Mouse (Mus musculus): ENCODE measurements around the gene Cacng7. TPM values are rescaled to one million over a fixed set of nuclear protein-coding genes. Genes with fewer than 3 reads are reported as not detected.
A peak's percentile ranks its signal among the peaks of the same experiment; 100 is the strongest.

Gene Cacng7
- polyA plus RNA-seq, 1 experiment from 2014 or later: 2.9 TPM

DNA sequence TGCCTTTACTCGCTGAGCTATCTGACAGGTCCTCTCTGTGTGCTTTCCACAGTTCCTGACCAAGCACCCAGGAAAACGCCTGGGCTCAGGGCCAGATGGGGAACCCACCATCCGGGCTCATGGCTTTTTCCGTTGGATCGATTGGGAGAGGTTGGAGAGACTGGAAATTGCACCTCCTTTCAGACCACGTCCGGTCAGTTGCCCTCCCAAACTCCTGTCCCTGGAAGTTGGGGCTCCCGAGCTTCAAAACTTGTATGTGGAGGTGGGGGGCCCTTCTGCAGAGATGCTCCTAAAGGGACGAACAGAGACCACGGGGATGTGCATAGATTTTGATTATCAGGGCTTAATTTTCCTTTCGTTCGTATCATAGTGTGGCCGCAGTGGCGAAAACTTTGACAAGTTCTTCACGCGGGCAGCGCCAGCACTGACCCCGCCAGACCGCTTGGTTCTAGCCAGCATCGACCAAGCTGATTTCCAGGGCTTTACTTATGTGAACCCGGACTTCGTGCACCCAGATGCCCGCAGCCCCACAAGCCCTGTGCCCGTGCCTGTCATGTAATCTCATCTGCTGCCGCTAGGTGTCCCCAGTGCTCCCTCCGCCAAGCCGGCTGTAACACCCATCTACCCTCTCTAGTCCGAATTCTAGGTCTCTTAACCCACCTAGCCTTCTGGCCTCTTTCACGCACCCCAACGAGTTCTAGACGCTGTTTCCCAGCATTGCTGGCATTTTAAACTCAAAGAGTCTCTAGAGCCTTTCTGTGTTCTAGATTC is 2.8 kb upstream of the Cacng7 start:
- ATAC-seq (replicated peaks; ENCODE audit: insufficient number of reproducible peaks, low FRiP score, low TSS enrichment, low read depth): no peak
- no peaks in the 10 kb centered on the region for H3K36me3 ChIP-seq (replicated peaks; ENCODE audit: control insufficient read depth, insufficient read depth, low read depth, low read length)
- no peaks in the 10 kb centered on the region for H3K9me3 ChIP-seq (replicated peaks; ENCODE audit: control insufficient read depth, low read length)
- whole genome bisulfite sequencing: 18% methylated on average over 31 of the region's 31 CpGs
- DNase-seq (ENCODE audit: low spot score): peak; percentile 80
- H3K4me1 ChIP-seq (ENCODE audit: control insufficient read depth, insufficient read depth, low read length): no peaks in the 10 kb centered on the region
- H3K27me3 ChIP-seq (ENCODE audit: control insufficient read depth, insufficient read depth, low read length): no peaks in the 10 kb centered on the region
- peak overlapping the region; percentile 25 for H3K4me2 ChIP-seq (ENCODE audit: low read depth, low read length)
- no peak overlapping the region for H3K9ac ChIP-seq (replicated peaks; ENCODE audit: low read length)
- H3K27ac ChIP-seq (replicated peaks; ENCODE audit: low read depth, low read length): no peak overlapping the region
- H3K4me3 ChIP-seq (ENCODE audit: low read depth, low read length): no peak overlapping the region

DNA sequence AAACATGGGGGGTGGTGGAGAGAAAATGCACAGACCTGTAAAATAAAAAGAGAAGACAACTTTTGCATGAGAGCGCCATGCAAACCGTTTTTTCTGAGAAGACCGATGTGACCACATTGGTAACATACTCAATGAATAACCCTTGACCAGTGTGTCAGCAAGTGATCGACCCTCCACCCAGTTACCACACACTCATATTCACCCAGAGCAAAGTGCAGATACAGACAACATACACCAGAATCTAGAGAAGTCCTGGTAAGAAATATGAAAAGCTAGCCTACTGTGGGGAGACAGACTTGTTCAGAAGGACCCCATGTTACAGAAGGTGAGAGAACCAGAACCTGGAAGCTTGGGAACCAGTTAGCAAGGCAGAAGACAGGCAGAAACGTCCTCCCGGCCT is 1.6 kb upstream of the Cacng7 start:
- Histone ChIP-seq H3K36me3 (replicated peaks; ENCODE audit: control insufficient read depth, insufficient read depth, low read depth, low read length) (no peaks in the 10 kb centered on the region), H3K27ac (replicated peaks; ENCODE audit: low read depth, low read length) (no peak overlapping the region), H3K9ac (replicated peaks; ENCODE audit: low read length) (no peak overlapping the region), H3K27me3 (ENCODE audit: control insufficient read depth, insufficient read depth, low read length) (no peaks in the 10 kb centered on the region), H3K4me1 (ENCODE audit: control insufficient read depth, insufficient read depth, low read length) (no peaks in the 10 kb centered on the region), H3K9me3 (replicated peaks; ENCODE audit: control insufficient read depth, low read length) (no peaks in the 10 kb centered on the region), H3K4me2 (ENCODE audit: low read depth, low read length) (peak overlapping the region; percentile 68), H3K4me3 (ENCODE audit: low read depth, low read length) (no peak overlapping the region)
- ATAC-seq (replicated peaks; ENCODE audit: insufficient number of reproducible peaks, low FRiP score, low TSS enrichment, low read depth): no peak
- DNase-seq (ENCODE audit: low spot score): no peak
- 49% methylated on average over 6 of the region's 6 CpGs for WGBS

DNA sequence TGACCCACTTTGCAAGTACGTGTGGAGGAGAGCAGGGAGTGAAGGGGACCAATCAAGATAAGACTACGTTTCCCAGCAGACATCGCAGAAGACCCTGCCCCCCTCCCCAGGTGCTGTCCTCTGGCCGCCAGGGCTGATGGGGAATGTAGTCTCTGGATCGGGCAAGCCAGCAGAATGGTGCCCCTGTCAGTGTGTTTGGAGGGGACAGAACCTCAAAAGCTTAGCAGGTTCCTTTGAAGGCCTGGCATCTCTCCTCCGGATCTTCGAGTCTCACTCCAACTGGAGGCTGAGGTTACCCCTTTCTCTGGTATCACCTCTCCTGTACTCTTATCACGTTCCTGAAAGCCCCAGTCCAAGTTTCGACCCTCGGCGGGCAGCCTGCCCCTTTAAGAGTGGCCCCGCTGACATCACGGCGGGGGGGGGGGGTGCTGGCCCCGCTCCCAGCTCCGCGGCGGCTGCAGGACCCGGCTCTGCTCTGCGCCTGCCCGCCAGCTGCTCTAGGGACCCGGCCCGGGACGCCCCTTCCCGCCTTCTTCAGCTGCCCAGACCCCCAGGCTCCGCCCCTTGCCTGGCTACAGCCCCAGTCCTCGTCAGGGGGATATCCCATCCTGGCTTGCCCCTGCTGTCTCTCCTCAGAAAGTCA is 1.1 kb upstream of the Cacng7 start:
- H3K9me3 ChIP-seq (replicated peaks; ENCODE audit: control insufficient read depth, low read length): no peaks in the 10 kb centered on the region
- H3K36me3 ChIP-seq (replicated peaks; ENCODE audit: control insufficient read depth, insufficient read depth, low read depth, low read length): no peaks in the 10 kb centered on the region
- peak overlapping the region; percentile 66; the same call in 1 of the 2 replicates for H3K27ac ChIP-seq (replicated peaks; ENCODE audit: low read depth, low read length)
- DNase-seq (ENCODE audit: low spot score): peak; percentile 90
- peak; percentile 95 for ATAC-seq (replicated peaks; ENCODE audit: insufficient number of reproducible peaks, low FRiP score, low TSS enrichment, low read depth)
- H3K4me3 ChIP-seq (ENCODE audit: low read depth, low read length): peak overlapping the region; percentile 66
- no peaks in the 10 kb centered on the region for H3K27me3 ChIP-seq (ENCODE audit: control insufficient read depth, insufficient read depth, low read length)
- WGBS: 0% methylated on average over 20 of the region's 27 CpGs
- H3K4me1 ChIP-seq (ENCODE audit: control insufficient read depth, insufficient read depth, low read length): no peaks in the 10 kb centered on the region
- peak overlapping the region; percentile 34 for H3K9ac ChIP-seq (replicated peaks; ENCODE audit: low read length)
- H3K4me2 ChIP-seq (ENCODE audit: low read depth, low read length): peak overlapping the region; percentile 68

DNA sequence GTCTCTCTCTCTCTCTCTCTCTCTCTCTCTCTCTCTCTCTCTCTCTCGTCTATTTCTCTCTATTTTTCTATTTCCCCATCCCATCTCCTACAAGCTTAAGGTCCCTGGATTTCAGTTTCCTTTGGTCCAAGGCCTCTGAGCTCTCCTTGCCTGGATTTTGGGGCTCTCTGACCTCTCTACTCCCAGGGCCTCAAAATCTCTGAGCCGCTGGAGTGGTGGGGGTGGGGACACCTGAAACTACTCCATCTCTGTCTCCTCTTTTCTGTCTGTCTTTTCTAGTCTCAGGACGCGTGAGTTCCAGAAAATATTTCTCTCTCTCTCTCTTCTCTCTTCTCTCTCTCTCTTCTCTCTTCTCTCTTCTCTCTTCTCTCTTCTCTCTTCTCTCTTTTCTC is 535 bp upstream of the Cacng7 start:
- Histone ChIP-seq H3K27ac (replicated peaks; ENCODE audit: low read depth, low read length) (peak overlapping the region; percentile 66; the same call in 1 of the 2 replicates), H3K4me3 (ENCODE audit: low read depth, low read length) (peak overlapping the region; percentile 66), H3K27me3 (ENCODE audit: control insufficient read depth, insufficient read depth, low read length) (no peaks in the 10 kb centered on the region), H3K4me1 (ENCODE audit: control insufficient read depth, insufficient read depth, low read length) (no peaks in the 10 kb centered on the region), H3K36me3 (replicated peaks; ENCODE audit: control insufficient read depth, insufficient read depth, low read depth, low read length) (no peaks in the 10 kb centered on the region), H3K9me3 (replicated peaks; ENCODE audit: control insufficient read depth, low read length) (no peaks in the 10 kb centered on the region), H3K4me2 (ENCODE audit: low read depth, low read length) (peak overlapping the region; percentile 68), H3K9ac (replicated peaks; ENCODE audit: low read length) (no peak overlapping the region; the same call in 1 of the 2 replicates)
- 1% methylated on average over 4 of the region's 4 CpGs for WGBS
- DNase-seq (ENCODE audit: low spot score): no peak
- peak; percentile 7; the same call in 1 of the 2 replicates for ATAC-seq (replicated peaks; ENCODE audit: insufficient number of reproducible peaks, low FRiP score, low TSS enrichment, low read depth)

DNA sequence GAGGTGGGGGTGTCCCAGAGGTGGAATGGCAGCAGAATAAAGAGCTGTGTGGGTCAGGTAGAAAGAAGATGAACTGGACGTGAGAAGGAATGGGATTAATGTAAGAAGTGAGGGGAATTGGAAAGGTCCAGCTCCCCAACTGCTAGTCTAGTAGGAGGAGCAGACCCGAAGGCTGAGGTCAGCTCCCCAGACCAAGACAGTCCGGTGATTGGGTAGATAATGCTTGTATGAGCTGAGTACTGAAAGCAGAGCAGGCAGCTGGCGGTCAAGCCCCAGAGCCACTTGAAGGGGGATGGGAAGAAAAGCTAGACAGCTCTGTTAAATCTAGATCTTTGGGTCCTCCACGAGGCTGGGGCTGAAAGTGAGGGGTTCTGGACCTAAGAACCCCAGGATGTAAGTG is 787 bp downstream of the Cacng7 start:
- Histone ChIP-seq H3K36me3 (replicated peaks; ENCODE audit: control insufficient read depth, insufficient read depth, low read depth, low read length) (no peaks in the 10 kb centered on the region), H3K27ac (replicated peaks; ENCODE audit: low read depth, low read length) (peak overlapping the region; percentile 70; the same call in 1 of the 2 replicates)
- peak; percentile 4 for DNase-seq (ENCODE audit: low spot score)

GRCm38 (mm10) chr7:3336412-3336811 is 3.7 kb downstream of the Cacng7 start:
- WGBS: 71% methylated on average over 17 of the region's 17 CpGs
- H3K27me3 ChIP-seq (ENCODE audit: control insufficient read depth, insufficient read depth, low read length): no peaks in the 10 kb centered on the region
- no peaks in the 10 kb centered on the region for H3K4me1 ChIP-seq (ENCODE audit: control insufficient read depth, insufficient read depth, low read length)

More for the DNA sequence above, 787 bp downstream of the Cacng7 start:
- WGBS: 9% methylated on average over 5 of the region's 5 CpGs
- Histone ChIP-seq H3K9me3 (replicated peaks; ENCODE audit: control insufficient read depth, low read length) (no peaks in the 10 kb centered on the region), H3K4me3 (ENCODE audit: low read depth, low read length) (peak overlapping the region; percentile 66), H3K4me1 (ENCODE audit: control insufficient read depth, insufficient read depth, low read length) (no peaks in the 10 kb centered on the region), H3K9ac (replicated peaks; ENCODE audit: low read length) (peak overlapping the region; percentile 74), H3K4me2 (ENCODE audit: low read depth, low read length) (peak overlapping the region; percentile 68), H3K27me3 (ENCODE audit: control insufficient read depth, insufficient read depth, low read length) (no peaks in the 10 kb centered on the region)
- ATAC-seq (replicated peaks; ENCODE audit: insufficient number of reproducible peaks, low FRiP score, low TSS enrichment, low read depth): no peak

DNA sequence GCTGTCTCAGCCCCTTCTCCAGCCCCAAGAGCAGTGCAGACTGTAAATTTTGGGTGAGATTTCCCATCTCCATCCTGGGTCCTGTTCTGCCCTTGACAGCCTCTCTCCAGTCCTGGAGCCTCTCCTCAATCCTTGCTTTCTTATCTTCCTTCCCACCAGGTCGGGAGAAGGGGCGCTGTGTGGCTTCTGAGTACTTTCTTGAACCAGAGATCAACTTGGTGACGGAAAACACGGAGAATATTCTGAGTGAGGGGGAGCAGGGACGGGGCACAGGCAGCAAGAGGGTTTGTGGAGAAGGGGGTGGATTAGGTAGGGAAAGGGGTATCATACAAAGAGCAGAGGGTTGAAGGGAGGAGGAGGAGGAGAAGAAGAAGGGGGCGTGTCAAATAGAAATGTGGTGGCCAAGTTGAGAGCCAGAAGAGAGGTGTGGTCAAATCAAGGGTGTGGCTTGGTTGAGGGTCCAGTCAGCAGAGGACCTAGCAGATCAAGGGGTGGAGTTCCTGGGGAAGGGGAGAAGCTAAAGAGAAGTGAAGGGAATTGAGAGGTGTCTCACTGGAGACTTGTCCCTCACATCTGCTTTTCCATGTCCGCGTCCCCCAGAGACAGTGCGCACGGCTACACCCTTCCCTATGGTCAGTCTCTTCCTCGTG is 5.7 kb downstream of the Cacng7 start:
- Histone ChIP-seq H3K27me3 (ENCODE audit: control insufficient read depth, insufficient read depth, low read length) (no peaks in the 10 kb centered on the region), H3K9ac (replicated peaks; ENCODE audit: low read length) (no peak overlapping the region), H3K4me2 (ENCODE audit: low read depth, low read length) (no peak overlapping the region), H3K4me1 (ENCODE audit: control insufficient read depth, insufficient read depth, low read length) (no peaks in the 10 kb centered on the region), H3K4me3 (ENCODE audit: low read depth, low read length) (no peak overlapping the region), H3K27ac (replicated peaks; ENCODE audit: low read depth, low read length) (no peak overlapping the region), H3K9me3 (replicated peaks; ENCODE audit: control insufficient read depth, low read length) (no peaks in the 10 kb centered on the region), H3K36me3 (replicated peaks; ENCODE audit: control insufficient read depth, insufficient read depth, low read depth, low read length) (no peaks in the 10 kb centered on the region)
- WGBS: 83% methylated on average over 11 of the region's 11 CpGs
- DNase-seq (ENCODE audit: low spot score) (no peak), ATAC-seq (replicated peaks; ENCODE audit: insufficient number of reproducible peaks, low FRiP score, low TSS enrichment, low read depth) (no peak)

More at GRCm38 (mm10) chr7:3336412-3336811, 3.7 kb downstream of the Cacng7 start:
- Histone ChIP-seq H3K27ac (replicated peaks; ENCODE audit: low read depth, low read length) (no peak overlapping the region), H3K9ac (replicated peaks; ENCODE audit: low read length) (no peak overlapping the region), H3K9me3 (replicated peaks; ENCODE audit: control insufficient read depth, low read length) (no peaks in the 10 kb centered on the region), H3K36me3 (replicated peaks; ENCODE audit: control insufficient read depth, insufficient read depth, low read depth, low read length) (no peaks in the 10 kb centered on the region), H3K4me2 (ENCODE audit: low read depth, low read length) (no peak overlapping the region), H3K4me3 (ENCODE audit: low read depth, low read length) (no peak overlapping the region)
- ATAC-seq (replicated peaks; ENCODE audit: insufficient number of reproducible peaks, low FRiP score, low TSS enrichment, low read depth) (no peak), DNase-seq (ENCODE audit: low spot score) (no peak)
